Mouse (Mus musculus): ENCODE data around the gene Ero1lb. TPM values are rescaled to one million over a fixed set of nuclear protein-coding genes. Genes with fewer than 3 reads are reported as not detected.
A peak's percentile ranks its signal among the peaks of the same experiment; 100 is the strongest.
"Not testable (repeated sequence)": the region's sequence is repeated elsewhere in the genome, so short reads cannot be mapped to it uniquely, and the experiment has no call there.

The Ero1lb gene
- polyA plus RNA-seq, 1 experiment from 2014 or later = 5.9 TPM

DNA sequence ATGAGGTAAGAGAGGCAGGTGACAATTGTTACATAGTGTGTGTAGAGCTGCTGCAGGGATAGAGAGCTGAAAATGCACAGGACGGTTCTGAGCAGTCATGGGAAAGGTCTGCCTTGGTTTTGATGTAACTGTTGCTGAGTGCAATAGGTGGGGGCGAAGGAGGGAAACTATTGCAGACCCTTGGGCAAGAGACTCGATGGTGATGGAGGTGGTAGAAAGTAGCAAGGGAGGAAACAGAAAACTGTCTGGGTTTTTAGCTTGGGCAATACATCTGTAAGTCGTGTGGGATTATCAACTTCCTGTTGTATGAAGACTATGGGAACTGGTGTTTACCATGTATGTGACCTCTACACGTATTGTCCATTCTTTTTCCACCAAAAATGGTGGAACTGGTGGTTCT, 12.5 kb downstream of the Ero1lb start:
- Histone ChIP-seq H3K27ac (replicated peaks) (no peak overlapping the region), H3K36me3 (no peaks in the 10 kb centered on the region), H3K4me3 (no peak overlapping the region), H3K27me3 (replicated peaks) (no peaks in the 10 kb centered on the region), H3K4me1 (no peaks in the 10 kb centered on the region), H3K4me2 (no peak overlapping the region), H3K9ac (no peak overlapping the region), H3K9me3 (no peaks in the 10 kb centered on the region)
- 76% methylated on average over 5 of the region's 5 CpGs for WGBS
- ATAC-seq (ENCODE audit: extremely low read depth, insufficient number of reproducible peaks, low FRiP score, low TSS enrichment) = no peak

DNA sequence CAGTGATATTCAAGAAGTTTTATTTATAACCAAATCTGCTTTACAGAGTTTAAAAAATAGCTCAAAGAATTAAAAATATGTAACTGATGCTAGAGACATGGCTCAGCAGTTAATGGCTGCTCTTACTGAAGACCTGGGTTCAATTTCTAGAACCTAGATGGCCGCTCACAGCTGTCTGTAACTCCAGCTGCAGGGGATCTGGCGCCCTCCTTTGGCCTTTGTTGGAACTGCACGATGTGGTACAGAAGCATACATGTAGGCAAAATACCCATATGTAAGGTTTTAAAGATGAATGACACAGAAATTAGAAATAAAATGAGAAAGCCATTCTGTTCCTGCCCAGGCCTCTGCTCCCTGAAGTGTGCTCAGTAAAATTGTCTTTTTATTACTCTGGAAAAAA, 23.3 kb downstream of the Ero1lb start:
- H3K9ac ChIP-seq = no peak overlapping the region
- no peak overlapping the region for H3K27ac ChIP-seq (replicated peaks)
- no peaks in the 10 kb centered on the region for H3K36me3 ChIP-seq
- H3K4me3 ChIP-seq = no peak overlapping the region
- H3K4me1 ChIP-seq = no peaks in the 10 kb centered on the region
- H3K4me2 ChIP-seq = no peak overlapping the region
- no peaks in the 10 kb centered on the region for H3K9me3 ChIP-seq
- no peaks in the 10 kb centered on the region for H3K27me3 ChIP-seq (replicated peaks)
- ATAC-seq (ENCODE audit: extremely low read depth, insufficient number of reproducible peaks, low FRiP score, low TSS enrichment) = no peak
- 7% methylated on average over 3 of the region's 3 CpGs for WGBS

DNA sequence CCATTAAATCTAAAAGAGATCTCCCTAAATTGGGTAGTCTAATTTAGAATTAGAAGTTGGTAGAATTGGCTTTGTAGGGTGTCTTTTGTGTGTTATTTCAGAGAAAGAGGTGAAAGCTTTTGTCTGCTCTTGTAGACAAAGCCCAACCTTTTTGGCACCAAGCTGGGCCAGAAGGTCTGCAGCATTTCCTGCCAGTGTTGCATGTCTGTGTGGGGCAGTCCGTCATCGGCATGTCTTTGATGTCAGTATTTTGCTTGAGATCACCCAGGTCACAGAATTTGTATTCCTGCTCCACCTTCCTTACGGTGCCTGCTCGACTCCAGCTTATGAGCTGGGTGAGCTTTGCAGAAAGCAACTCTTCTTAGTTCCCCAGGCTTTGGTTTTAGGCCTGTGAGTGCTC, 31.4 kb downstream of the Ero1lb start:
- ATAC-seq (ENCODE audit: extremely low read depth, insufficient number of reproducible peaks, low FRiP score, low TSS enrichment); H3K27me3 ChIP-seq (replicated peaks); H3K9ac ChIP-seq; H3K36me3 ChIP-seq; H3K4me2 ChIP-seq; H3K9me3 ChIP-seq; H3K27ac ChIP-seq (replicated peaks); H3K4me1 ChIP-seq; H3K4me3 ChIP-seq: not testable (repeated sequence)
- WGBS = 52% methylated on average over 4 of the region's 4 CpGs

DNA sequence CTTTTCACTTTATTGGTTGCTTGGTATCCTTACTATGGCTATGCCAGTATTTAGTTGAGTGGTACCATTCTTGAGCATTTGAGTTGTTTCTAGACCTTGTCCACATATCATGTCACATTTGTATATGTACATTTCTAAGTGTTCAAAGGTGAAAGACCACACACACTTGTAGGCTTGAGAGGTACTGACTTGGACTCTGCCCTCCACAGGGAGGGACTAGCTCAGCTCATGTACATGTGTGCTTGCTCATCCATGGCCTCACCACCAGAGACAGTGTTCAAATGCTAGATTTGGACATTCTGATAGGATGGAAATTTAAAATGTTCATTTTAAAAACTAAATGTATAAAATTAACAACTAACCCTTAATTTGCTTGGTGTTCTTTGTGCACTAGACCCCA, 44.5 kb downstream of the Ero1lb start:
- H3K27me3 ChIP-seq (replicated peaks); ATAC-seq (ENCODE audit: extremely low read depth, insufficient number of reproducible peaks, low FRiP score, low TSS enrichment); H3K27ac ChIP-seq (replicated peaks); H3K4me2 ChIP-seq; H3K36me3 ChIP-seq; H3K9ac ChIP-seq; H3K4me3 ChIP-seq; H3K9me3 ChIP-seq: not testable (repeated sequence)
- H3K4me1 ChIP-seq = peaks cover 12% of the 10 kb centered on the region

DNA sequence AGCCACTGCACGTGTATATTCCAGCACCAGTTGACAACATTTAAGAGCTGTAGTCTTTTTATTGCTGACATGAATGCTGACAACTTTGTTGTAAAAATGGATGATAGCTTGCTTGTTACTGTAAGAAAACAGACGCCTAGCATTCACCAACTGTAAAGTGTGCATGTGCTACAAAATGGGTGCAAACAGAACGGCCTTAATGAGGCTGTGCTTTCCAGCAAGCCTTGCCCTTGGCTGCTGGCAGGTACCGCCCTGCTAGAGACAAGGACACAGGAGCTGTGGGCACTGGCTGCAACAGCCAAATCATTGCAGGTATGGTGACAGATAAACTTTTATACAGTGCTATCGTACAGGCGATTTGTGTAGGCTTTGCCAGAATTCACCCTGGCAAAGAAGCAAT, 48.4 kb downstream of the Ero1lb start:
- H3K4me2 ChIP-seq = not testable (repeated sequence)

DNA sequence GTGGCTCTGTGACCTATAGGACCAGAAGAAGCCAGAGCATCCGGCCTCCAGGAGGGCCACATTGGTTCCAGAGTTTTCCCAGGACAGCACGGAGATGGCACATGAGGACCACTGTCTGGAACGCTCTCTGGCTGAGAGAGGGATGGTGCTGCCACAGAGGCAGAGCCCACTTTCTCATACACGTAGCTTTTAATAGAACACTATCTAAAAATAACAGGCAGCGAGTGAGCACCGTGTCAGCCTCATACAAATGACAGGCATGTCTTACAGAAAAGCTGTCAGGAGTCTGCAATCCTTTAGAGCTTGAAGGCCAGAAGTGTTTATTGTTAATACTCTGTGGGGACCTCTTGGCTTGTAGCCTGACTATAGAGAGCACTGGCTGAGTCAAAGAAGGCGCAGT, 48.9 kb downstream of the Ero1lb start:
- Histone ChIP-seq H3K4me1 (peaks cover 26% of the 10 kb centered on the region), H3K36me3 (peaks cover 10% of the 10 kb centered on the region), H3K4me2 (peak overlapping the region; percentile 47), H3K27ac (replicated peaks) (peak overlapping the region; percentile 86)
- not testable (repeated sequence) for H3K9ac ChIP-seq; H3K4me3 ChIP-seq; H3K27me3 ChIP-seq (replicated peaks); H3K9me3 ChIP-seq
- ATAC-seq (ENCODE audit: extremely low read depth, insufficient number of reproducible peaks, low FRiP score, low TSS enrichment) = peak; percentile 45; the same call in 1 of the 2 replicates
- 17% methylated on average over 7 of the region's 7 CpGs for WGBS

More for the DNA sequence above, 48.4 kb downstream of the Ero1lb start:
- H3K27ac ChIP-seq (replicated peaks) = peak overlapping the region; percentile 86
- not testable (repeated sequence) for H3K4me3 ChIP-seq; ATAC-seq (ENCODE audit: extremely low read depth, insufficient number of reproducible peaks, low FRiP score, low TSS enrichment); H3K27me3 ChIP-seq (replicated peaks); H3K9me3 ChIP-seq; H3K9ac ChIP-seq; H3K36me3 ChIP-seq
- H3K4me1 ChIP-seq = peaks cover 26% of the 10 kb centered on the region
- WGBS = 59% methylated on average over 6 of the region's 6 CpGs

DNA sequence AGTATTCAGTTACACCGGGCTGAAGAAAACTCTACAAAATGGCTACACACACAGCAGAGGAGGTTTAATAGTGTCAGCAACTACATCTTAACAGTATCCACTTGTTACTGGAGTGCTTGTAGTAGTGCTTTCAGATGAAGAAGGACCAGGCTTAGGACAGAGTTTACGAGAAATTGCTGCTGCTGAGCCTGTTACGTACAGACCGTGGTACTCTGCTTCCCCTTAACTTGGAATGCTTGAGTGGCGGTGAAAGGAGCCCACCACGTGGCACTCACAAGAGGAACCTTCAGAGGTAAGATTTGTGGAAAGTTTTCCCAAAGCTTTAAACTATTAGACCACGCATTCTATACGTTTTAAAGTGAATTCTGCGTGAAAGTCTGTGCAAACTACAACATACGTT, 49.3 kb downstream of the Ero1lb start:
- peaks cover 26% of the 10 kb centered on the region for H3K4me1 ChIP-seq
- peaks cover 14% of the 10 kb centered on the region for H3K36me3 ChIP-seq
- peak overlapping the region; percentile 47 for H3K4me2 ChIP-seq
- not testable (repeated sequence) for H3K9ac ChIP-seq; H3K9me3 ChIP-seq; H3K27me3 ChIP-seq (replicated peaks); ATAC-seq (ENCODE audit: extremely low read depth, insufficient number of reproducible peaks, low FRiP score, low TSS enrichment)
- 52% methylated on average over 10 of the region's 10 CpGs for WGBS
- H3K27ac ChIP-seq (replicated peaks) = peak overlapping the region; percentile 86
- peak overlapping the region; percentile 9; the same call in 1 of the 2 replicates for H3K4me3 ChIP-seq

DNA sequence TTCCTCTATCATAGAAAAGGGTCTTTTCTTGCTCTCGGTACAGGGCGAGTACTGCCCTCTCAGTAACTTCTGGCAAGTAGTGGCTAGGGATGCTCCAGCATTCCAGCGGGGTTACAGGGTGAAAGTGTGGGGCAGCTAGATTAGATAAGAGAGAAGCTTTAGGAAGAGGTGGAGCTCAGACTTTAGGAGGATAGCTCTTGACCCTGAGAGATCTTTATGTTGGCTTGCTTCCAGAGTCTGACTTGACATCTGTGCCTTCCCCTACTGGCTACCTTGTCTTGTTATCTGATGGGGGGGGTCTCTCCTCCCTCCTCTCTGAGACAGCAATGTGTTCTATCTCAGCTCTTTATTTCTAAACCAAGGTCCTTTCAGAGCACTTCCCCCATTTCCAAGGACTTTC, 50.8 kb downstream of the Ero1lb start:
- H3K4me2 ChIP-seq = 0 out of 2 replicates have a peak overlapping the region, but pooled peaks have one; percentile 0
- WGBS = 11% methylated on average over 3 of the region's 3 CpGs
- not testable (repeated sequence) for H3K27me3 ChIP-seq (replicated peaks); H3K9ac ChIP-seq; H3K4me3 ChIP-seq; H3K9me3 ChIP-seq
- ATAC-seq (ENCODE audit: extremely low read depth, insufficient number of reproducible peaks, low FRiP score, low TSS enrichment) = 0 out of 2 replicates have a peak, but pooled peaks have one; percentile 6
- peaks cover 26% of the 10 kb centered on the region for H3K4me1 ChIP-seq
- peaks cover 29% of the 10 kb centered on the region for H3K36me3 ChIP-seq
- H3K27ac ChIP-seq (replicated peaks) = 0 out of 2 replicates have a peak overlapping the region, but pooled peaks have one; percentile 0

DNA sequence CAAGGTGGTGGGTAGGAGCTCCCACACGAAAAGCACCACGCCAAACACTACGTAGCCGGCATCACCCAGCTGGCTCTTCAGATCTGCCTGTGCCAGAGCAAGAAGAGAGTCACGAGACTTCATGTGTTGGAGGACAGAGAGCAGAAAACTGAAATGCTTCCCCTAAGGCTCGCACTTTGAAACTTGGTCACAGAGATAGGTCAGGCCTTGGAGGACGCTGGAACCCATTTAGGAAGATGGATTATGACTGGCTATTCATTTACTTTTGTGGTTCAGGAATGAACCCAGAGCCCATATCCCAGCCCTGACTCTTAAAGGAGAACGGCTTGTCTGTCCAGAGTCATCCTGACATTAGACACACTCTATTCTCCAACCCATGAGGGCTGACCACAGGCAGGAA, 54.1 kb downstream of the Ero1lb start:
- H3K9ac ChIP-seq; H3K9me3 ChIP-seq; H3K27ac ChIP-seq (replicated peaks); H3K27me3 ChIP-seq (replicated peaks); H3K4me2 ChIP-seq; H3K4me3 ChIP-seq; ATAC-seq (ENCODE audit: extremely low read depth, insufficient number of reproducible peaks, low FRiP score, low TSS enrichment): not testable (repeated sequence)
- H3K4me1 ChIP-seq = peaks cover 14% of the 10 kb centered on the region
- WGBS = 89% methylated on average over 8 of the region's 8 CpGs
- H3K36me3 ChIP-seq = peaks cover 46% of the 10 kb centered on the region

DNA sequence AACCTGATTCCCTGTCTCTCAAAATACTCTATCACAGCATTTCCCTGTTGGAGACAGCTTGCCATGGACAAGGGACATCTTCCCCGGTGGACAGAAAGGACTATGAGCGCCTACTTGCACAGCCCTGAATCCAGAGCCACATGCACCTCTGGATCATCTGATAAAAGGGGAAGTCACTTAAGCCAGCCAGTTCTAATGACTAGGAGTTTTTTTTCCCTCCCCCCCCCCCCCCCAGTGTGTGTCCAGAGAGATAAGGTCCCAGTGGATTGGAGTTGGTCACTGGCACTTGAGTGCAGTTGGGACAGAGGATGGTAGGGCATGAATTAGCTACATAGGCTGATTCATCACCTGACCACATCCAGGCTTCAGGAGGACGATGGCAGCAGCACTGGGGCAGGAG, 60.4 kb downstream of the Ero1lb start:
- not testable (repeated sequence) for H3K9ac ChIP-seq; H3K4me1 ChIP-seq; H3K9me3 ChIP-seq; H3K4me3 ChIP-seq; H3K27ac ChIP-seq (replicated peaks); ATAC-seq (ENCODE audit: extremely low read depth, insufficient number of reproducible peaks, low FRiP score, low TSS enrichment); H3K4me2 ChIP-seq; H3K27me3 ChIP-seq (replicated peaks)
- H3K36me3 ChIP-seq = peaks cover 21% of the 10 kb centered on the region
- WGBS = 85% methylated on average over 3 of the region's 3 CpGs

DNA sequence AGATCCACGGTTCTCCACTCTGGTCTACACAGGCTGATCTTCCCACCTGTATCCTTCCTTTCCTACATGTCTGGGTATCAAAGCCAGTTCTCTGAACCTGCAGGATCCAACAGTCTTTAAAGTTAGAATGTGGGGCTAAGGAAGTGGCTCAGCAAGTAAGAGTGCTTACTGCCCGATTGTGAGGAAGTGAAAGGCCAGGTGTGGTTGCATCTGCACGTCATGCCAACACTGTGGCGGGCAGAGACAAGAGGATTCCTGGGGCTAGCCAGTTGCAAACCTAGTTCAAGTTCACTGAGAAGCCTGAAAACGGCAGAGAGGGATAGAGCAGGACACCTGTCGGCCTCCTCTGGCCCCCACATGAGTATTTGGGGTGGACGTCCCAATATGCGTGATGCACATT, 62.1 kb downstream of the Ero1lb start:
- ATAC-seq (ENCODE audit: extremely low read depth, insufficient number of reproducible peaks, low FRiP score, low TSS enrichment); H3K4me2 ChIP-seq; H3K27me3 ChIP-seq (replicated peaks); H3K9ac ChIP-seq; H3K4me3 ChIP-seq; H3K27ac ChIP-seq (replicated peaks); H3K36me3 ChIP-seq; H3K9me3 ChIP-seq; H3K4me1 ChIP-seq: not testable (repeated sequence)
- WGBS = 92% methylated on average over 8 of the region's 8 CpGs

DNA sequence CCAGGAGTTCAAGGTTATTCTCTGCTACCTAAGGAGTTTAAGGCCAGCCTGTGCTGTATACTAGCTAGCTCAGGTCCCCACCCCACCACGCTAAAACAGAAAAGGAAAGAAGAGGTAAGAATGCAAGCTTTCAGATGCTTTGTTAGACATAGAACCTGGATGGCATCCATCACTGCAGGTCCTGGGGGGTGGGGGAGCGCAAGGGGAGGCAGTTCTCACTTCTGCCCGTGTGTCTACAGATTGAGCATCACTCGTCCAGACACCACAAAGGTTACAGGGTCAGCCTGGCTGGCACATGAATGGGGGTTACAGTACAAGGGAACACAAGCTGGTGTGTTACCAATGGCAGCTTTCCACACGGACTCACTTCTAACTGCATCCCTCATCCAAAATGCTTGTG, 62.5 kb downstream of the Ero1lb start:
- WGBS = 74% methylated on average over 5 of the region's 5 CpGs
- not testable (repeated sequence) for H3K4me1 ChIP-seq; H3K27me3 ChIP-seq (replicated peaks); H3K9me3 ChIP-seq; H3K27ac ChIP-seq (replicated peaks); H3K9ac ChIP-seq; H3K4me2 ChIP-seq; H3K36me3 ChIP-seq; ATAC-seq (ENCODE audit: extremely low read depth, insufficient number of reproducible peaks, low FRiP score, low TSS enrichment); H3K4me3 ChIP-seq

All from heart, embryonic 13.5 days (tissue).